Mouse (Mus musculus): Measurements from ENCODE around the gene Sh3pxd2b.

- TF ChIP-seq CTCF (IDR thresholded peaks at IDR 0.05; ENCODE audit: low read depth, low read length): no peak
- TF ChIP-seq POLR2A (IDR thresholded peaks at IDR 0.05; ENCODE audit: insufficient read depth, low read length): no peak
Observed at GRCm38 (mm10) chr11:32365498-32365897, 17.9 kb downstream of the Sh3pxd2b start.

All from ES-Bruce4 (cell line).